Mouse (Mus musculus) E14TG2a.4 (cell line): ENCODE measurements around the gene Tysnd1.

Experiments used
- H3K27me3 ChIP-seq: 2 replicates; pipeline ENCODE4 v1.6.1; 2014; ENCODE audit warnings: low read length, control low read depth; ENCODE audit not compliant: insufficient read depth
- H3K36me3 ChIP-seq: 2 replicates; pipeline ENCODE4 v1.6.1; 2014; ENCODE audit warnings: low read length, control low read depth; ENCODE audit not compliant: insufficient read depth
- H3K4me1 ChIP-seq: replicated peaks from 2 replicates; pipeline ENCODE4 v1.6.1; 2014; ENCODE audit warnings: low read depth, low read length, control low read depth
- H3K4me3 ChIP-seq: replicated peaks from 2 replicates; pipeline ENCODE4 v1.5.1; 2014; ENCODE audit warnings: mild to moderate bottlenecking, low read length
- H3K9me3 ChIP-seq: 2 replicates; pipeline ENCODE4 v1.6.1; 2014; ENCODE audit warnings: low read length, control low read depth
- CTCF ChIP-seq: conservative IDR thresholded peaks from 2 replicates; pipeline ENCODE4 v1.5.1; 2014; ENCODE audit warnings: low read length
- NANOG ChIP-seq: IDR thresholded peaks from 2 replicates; pipeline ENCODE4 v1.6.1; 2014; ENCODE audit warnings: borderline replicate concordance, low read length, mixed read lengths
- POU5F1 ChIP-seq: IDR thresholded peaks from 2 replicates; pipeline ENCODE4 v1.6.1; 2014; ENCODE audit warnings: low read length, borderline replicate concordance

Gene Tysnd1

GRCm38 (mm10) chr10:61737537-61737936 lies 42.2 kb downstream of the Tysnd1 start:
- H3K9me3 ChIP-seq, result no peaks in the 10 kb centered on the region
- peaks cover 55% of the 10 kb centered on the region for H3K36me3 ChIP-seq
- H3K4me1 ChIP-seq, result peaks cover 46% of the 10 kb centered on the region
- no peak for TF ChIP-seq CTCF
- TF ChIP-seq NANOG, result no peak
- TF ChIP-seq POU5F1, result no peak
- H3K4me3 ChIP-seq, result no peak overlapping the region
- H3K27me3 ChIP-seq, result no peaks in the 10 kb centered on the region

DNA sequence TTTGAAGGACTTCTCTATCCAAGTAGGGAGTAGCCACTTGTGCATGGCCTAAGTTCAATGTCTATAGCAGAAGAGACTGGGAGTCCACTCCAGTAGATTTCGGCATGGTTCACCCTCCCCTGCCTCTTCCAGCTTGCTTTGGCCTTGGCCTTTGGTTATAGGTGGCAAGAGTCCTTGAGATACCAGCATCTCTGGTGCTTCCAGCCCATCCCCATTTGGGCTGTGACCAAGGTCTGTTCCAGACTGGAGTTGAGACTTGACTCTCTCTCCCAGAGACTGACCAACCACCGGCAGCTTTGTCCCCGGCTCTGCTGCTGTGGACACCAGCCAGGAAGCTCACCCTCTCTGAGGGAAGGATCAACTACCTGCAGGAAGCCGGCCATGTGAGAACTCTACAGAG lies 42.8 kb downstream of the Tysnd1 start:
- no peaks in the 10 kb centered on the region for H3K9me3 ChIP-seq
- no peaks in the 10 kb centered on the region for H3K27me3 ChIP-seq
- no peak overlapping the region for H3K4me3 ChIP-seq
- H3K4me1 ChIP-seq, result peaks cover 42% of the 10 kb centered on the region
- no peak for TF ChIP-seq POU5F1
- no peak for TF ChIP-seq CTCF
- TF ChIP-seq NANOG, result no peak
- H3K36me3 ChIP-seq, result peaks cover 61% of the 10 kb centered on the region

DNA sequence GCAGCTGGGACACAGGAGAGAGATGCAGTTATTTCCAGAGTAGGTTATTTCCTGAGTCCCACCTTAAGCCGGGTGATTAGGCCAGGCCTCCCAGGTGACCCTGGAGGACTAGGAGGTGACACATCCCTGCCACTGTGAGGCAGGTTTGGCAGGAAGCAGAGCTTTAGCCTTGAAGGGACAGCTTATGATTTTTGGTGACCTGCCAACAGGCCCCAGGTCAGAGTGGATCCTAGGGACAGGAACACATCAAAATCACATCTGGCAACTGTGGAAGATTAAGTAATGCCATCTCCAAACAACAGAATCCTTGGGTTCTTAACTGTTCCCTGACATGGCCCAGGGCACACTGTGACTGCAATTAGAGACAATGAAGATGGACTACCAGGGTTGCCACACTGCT lies 46.0 kb downstream of the Tysnd1 start:
- Histone ChIP-seq H3K9me3 (no peaks in the 10 kb centered on the region), H3K4me3 (no peak overlapping the region), H3K36me3 (peaks cover 75% of the 10 kb centered on the region), H3K4me1 (peaks cover 29% of the 10 kb centered on the region), H3K27me3 (no peaks in the 10 kb centered on the region)
- TF ChIP-seq NANOG (no peak), CTCF (no peak), POU5F1 (no peak)

DNA sequence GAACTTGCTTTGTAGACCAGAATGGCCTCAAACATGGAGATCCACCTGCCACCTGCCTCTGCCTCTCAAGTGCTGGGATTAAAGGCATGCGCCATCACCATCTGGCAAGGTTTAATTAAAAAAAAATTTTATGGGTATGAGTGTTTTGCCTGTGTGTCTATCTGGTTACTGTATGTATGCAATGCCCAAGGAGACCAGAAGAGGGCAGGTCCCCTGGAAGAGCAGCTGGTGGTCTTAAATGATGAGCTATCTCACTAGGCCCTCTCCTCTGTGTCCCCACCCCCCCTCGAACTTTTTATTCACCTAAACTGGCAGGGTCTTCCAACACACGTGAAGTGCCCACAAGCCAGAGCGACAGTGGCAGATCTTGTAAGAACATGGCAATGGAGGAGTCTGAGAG lies 46.6 kb downstream of the Tysnd1 start:
- no peaks in the 10 kb centered on the region for H3K9me3 ChIP-seq
- no peak overlapping the region for H3K4me3 ChIP-seq
- no peaks in the 10 kb centered on the region for H3K27me3 ChIP-seq
- peaks cover 81% of the 10 kb centered on the region for H3K36me3 ChIP-seq
- H3K4me1 ChIP-seq, result peaks cover 26% of the 10 kb centered on the region
- TF ChIP-seq NANOG (no peak), CTCF (peak; percentile 44)

DNA sequence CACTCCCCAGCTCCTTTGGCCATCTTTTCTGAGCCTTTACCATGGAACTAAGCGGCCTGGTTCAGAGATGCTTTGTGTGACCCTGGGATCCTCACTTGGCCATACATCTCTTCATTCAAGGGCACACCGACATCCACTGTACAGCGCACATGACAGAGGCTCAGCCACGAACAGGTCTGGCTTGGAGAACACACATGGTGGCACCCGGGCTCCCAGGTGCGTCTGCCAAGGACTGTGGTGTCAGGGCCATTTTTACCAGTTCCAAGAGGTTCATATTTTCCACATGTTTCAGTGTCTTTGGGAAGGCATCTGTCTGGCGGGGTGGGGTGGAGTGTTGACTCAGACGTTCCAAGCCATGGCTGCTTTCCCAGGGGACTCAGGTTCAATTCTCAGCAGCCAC lies 47.0 kb downstream of the Tysnd1 start:
- H3K9me3 ChIP-seq, result no peaks in the 10 kb centered on the region
- TF ChIP-seq POU5F1, result no peak
- TF ChIP-seq CTCF, result no peak
- no peak for TF ChIP-seq NANOG
- H3K27me3 ChIP-seq, result no peaks in the 10 kb centered on the region
- H3K4me3 ChIP-seq, result no peak overlapping the region
- H3K4me1 ChIP-seq, result peaks cover 28% of the 10 kb centered on the region
- peaks cover 85% of the 10 kb centered on the region for H3K36me3 ChIP-seq

- Histone ChIP-seq H3K4me1 (peaks cover 37% of the 10 kb centered on the region), H3K9me3 (no peaks in the 10 kb centered on the region), H3K4me3 (no peak overlapping the region), H3K27me3 (no peaks in the 10 kb centered on the region), H3K36me3 (peaks cover 82% of the 10 kb centered on the region)
- peak; percentile 95 for TF ChIP-seq CTCF
- no peak for TF ChIP-seq POU5F1
Observed at GRCm38 (mm10) chr10:61745133-61745532, 49.8 kb downstream of the Tysnd1 start.

- H3K36me3 ChIP-seq, result peaks cover 75% of the 10 kb centered on the region
- H3K4me3 ChIP-seq, result no peak overlapping the region
Observed at GRCm38 (mm10) chr10:61747302-61747701, 52.0 kb downstream of the Tysnd1 start.

GRCm38 (mm10) chr10:61750014-61750413 lies 54.7 kb downstream of the Tysnd1 start:
- Histone ChIP-seq H3K9me3 (no peaks in the 10 kb centered on the region), H3K4me3 (0 out of 2 replicates have a peak overlapping the region, but pooled peaks have one; percentile 17), H3K27me3 (no peaks in the 10 kb centered on the region), H3K36me3 (peaks cover 58% of the 10 kb centered on the region), H3K4me1 (peaks cover 56% of the 10 kb centered on the region)
- TF ChIP-seq NANOG (no peak), POU5F1 (no peak), CTCF (no peak)

More at GRCm38 (mm10) chr10:61747302-61747701, 52.0 kb downstream of the Tysnd1 start:
- H3K27me3 ChIP-seq, result no peaks in the 10 kb centered on the region
- no peaks in the 10 kb centered on the region for H3K9me3 ChIP-seq
- TF ChIP-seq POU5F1 (no peak), CTCF (no peak), NANOG (no peak)
- H3K4me1 ChIP-seq, result peaks cover 50% of the 10 kb centered on the region

- H3K36me3 ChIP-seq, result peaks cover 48% of the 10 kb centered on the region
- peaks cover 64% of the 10 kb centered on the region for H3K4me1 ChIP-seq
- no peaks in the 10 kb centered on the region for H3K9me3 ChIP-seq
- TF ChIP-seq CTCF, result no peak
- H3K27me3 ChIP-seq, result no peaks in the 10 kb centered on the region
- H3K4me3 ChIP-seq, result no peak overlapping the region
Observed at GRCm38 (mm10) chr10:61751534-61752219, 56.4 kb downstream of the Tysnd1 start.
